ENCODE assay signal across 16 mouse cellular contexts in genomic region chr12:36793799-36794198, GRCm38 (mm10).
DNase-seq lines count a peak whose midpoint lies in the region; ATAC-seq and TF ChIP-seq lines count a peak whose summit lies in the region.
"Had no signal": no experiment of that assay in that cellular context is flagged by ENCODE, and none has a peak within 500 bp of the region (broad histone marks: within the 10 kb centered on the region; RNA-seq: fewer than 3 reads in every experiment).

No protein-coding gene starts in this region.

- H3K36me3 ChIP-seq in midbrain, postnatal 0 days (ENCODE audit: insufficient read depth, low read length): no peaks in the 10 kb centered on the region
- no peaks in the 10 kb centered on the region for H3K36me3 ChIP-seq in midbrain, embryonic 16.5 days (ENCODE audit: control insufficient read depth, insufficient read depth, low read length)
- no peaks in the 10 kb centered on the region for H3K36me3 ChIP-seq in neural tube, embryonic 11.5 days (ENCODE audit: control insufficient read depth, insufficient read depth, low read length)
- no peaks in the 10 kb centered on the region for H3K36me3 ChIP-seq in thymus, adult 2 months (ENCODE audit: control insufficient read depth, insufficient read depth, low read length)

- H3K9ac ChIP-seq in midbrain, postnatal 0 days (replicated peaks; ENCODE audit: low read length, poor library complexity, severe bottlenecking): no peak overlapping the region
- H3K9ac ChIP-seq in midbrain, embryonic 16.5 days (ENCODE audit: low read depth, low read length): no peak overlapping the region
- no peak overlapping the region for H3K9ac ChIP-seq in neural tube, embryonic 11.5 days (ENCODE audit: low read length)
- H3K9ac ChIP-seq: lung, embryonic 14.5 days had no signal

- H3K27ac ChIP-seq in midbrain, postnatal 0 days (ENCODE audit: low read depth, low read length): no peak overlapping the region
- H3K27ac ChIP-seq in midbrain, embryonic 16.5 days (ENCODE audit: low read length): no peak overlapping the region
- no peak overlapping the region for H3K27ac ChIP-seq in neural tube, embryonic 11.5 days (ENCODE audit: low read depth, low read length)
- H3K27ac ChIP-seq in thymus, adult 2 months (ENCODE audit: control insufficient read depth, insufficient read depth, low read length): no peak overlapping the region
- H3K27ac ChIP-seq: gastrocnemius, adult 2 months; stomach, postnatal 0 days had no signal

- no peaks in the 10 kb centered on the region for H3K4me1 ChIP-seq in midbrain, postnatal 0 days (ENCODE audit: insufficient read depth, low read length)
- no peaks in the 10 kb centered on the region for H3K4me1 ChIP-seq in midbrain, embryonic 16.5 days (ENCODE audit: control insufficient read depth, insufficient read depth, low read length)
- no peaks in the 10 kb centered on the region for H3K4me1 ChIP-seq in neural tube, embryonic 11.5 days (ENCODE audit: control insufficient read depth, insufficient read depth, low read length)
- no peaks in the 10 kb centered on the region; the same call in 1 of the 2 replicates for H3K4me1 ChIP-seq in thymus, adult 2 months (replicated peaks; ENCODE audit: control insufficient read depth, insufficient read depth, low read length)

- no peaks in the 10 kb centered on the region for H3K27me3 ChIP-seq in midbrain, postnatal 0 days (ENCODE audit: insufficient read depth, low read length)
- H3K27me3 ChIP-seq in midbrain, embryonic 16.5 days (ENCODE audit: control insufficient read depth, insufficient read depth, low read depth, low read length): no peaks in the 10 kb centered on the region
- H3K27me3 ChIP-seq in neural tube, embryonic 11.5 days (ENCODE audit: control insufficient read depth, insufficient read depth, low read length): peaks cover 19% of the 10 kb centered on the region
- no peaks in the 10 kb centered on the region for H3K27me3 ChIP-seq in thymus, adult 2 months (ENCODE audit: control insufficient read depth, insufficient read depth, low read length)

- ATAC-seq in midbrain, postnatal 0 days (ENCODE audit: low FRiP score): no peak
- ATAC-seq in midbrain, embryonic 16.5 days: no peak
- peak; percentile 82 for ATAC-seq in neural tube, embryonic 11.5 days (ENCODE audit: insufficient read depth, low FRiP score, low TSS enrichment)

- H3K4me2 ChIP-seq in midbrain, postnatal 0 days (ENCODE audit: low read depth, low read length, poor library complexity, severe bottlenecking): no peak overlapping the region
- H3K4me2 ChIP-seq in midbrain, embryonic 16.5 days (ENCODE audit: low read length): no peak overlapping the region
- no peak overlapping the region for H3K4me2 ChIP-seq in neural tube, embryonic 11.5 days (ENCODE audit: low read depth)
- H3K4me2 ChIP-seq: lung, embryonic 14.5 days had no signal

- WGBS in midbrain, postnatal 0 days: 48% methylated on average over 2 of the region's 2 CpGs
- WGBS in midbrain, embryonic 16.5 days: 30% methylated on average over 2 of the region's 2 CpGs
- 4% methylated on average over 2 of the region's 2 CpGs for WGBS in neural tube, embryonic 11.5 days
- WGBS in thymus, adult 2 months: 93% methylated on average over 2 of the region's 2 CpGs

- TF ChIP-seq POLR2A in thymus, adult 2 months (IDR thresholded peaks at IDR 0.05; ENCODE audit: control insufficient read depth, extremely low read depth, insufficient read depth, low read length, poor library complexity): no peak

- no peaks in the 10 kb centered on the region for H3K9me3 ChIP-seq in midbrain, postnatal 0 days (ENCODE audit: low read length)
- no peaks in the 10 kb centered on the region for H3K9me3 ChIP-seq in midbrain, embryonic 16.5 days (replicated peaks; ENCODE audit: control insufficient read depth, low read length, poor library complexity, severe bottlenecking)
- no peaks in the 10 kb centered on the region for H3K9me3 ChIP-seq in neural tube, embryonic 11.5 days (ENCODE audit: control insufficient read depth, low read length)

- TF ChIP-seq CTCF in midbrain, postnatal 0 days (IDR thresholded peaks at IDR 0.05): no peak
- TF ChIP-seq CTCF in thymus, adult 2 months (IDR thresholded peaks at IDR 0.05; ENCODE audit: borderline replicate concordance, control insufficient read depth, extremely low read depth, insufficient read depth, low read length, poor library complexity): no peak

- H3K4me3 ChIP-seq in midbrain, postnatal 0 days (ENCODE audit: low read depth, low read length): no peak overlapping the region
- no peak overlapping the region for H3K4me3 ChIP-seq in midbrain, embryonic 16.5 days (ENCODE audit: low read depth, low read length)
- no peak overlapping the region for H3K4me3 ChIP-seq in neural tube, embryonic 11.5 days (ENCODE audit: low read depth, low read length)
- H3K4me3 ChIP-seq in thymus, adult 2 months (ENCODE audit: control insufficient read depth, insufficient read depth, low read length): no peak overlapping the region
- H3K4me3 ChIP-seq: erythroblast, embryonic 14.5 days; gastrocnemius, adult 2 months had no signal

- peak; percentile 1 for DNase-seq in midbrain, postnatal 0 days (ENCODE audit: low spot score)
- DNase-seq in forelimb bud, embryonic 11.5 days (ENCODE audit: low read depth, low spot score): peak; percentile 94
- peak; percentile 33 for DNase-seq in neural tube, embryonic 11.5 days (ENCODE audit: low spot score)
- DNase-seq in right cerebral cortex, postnatal 14 days: no peak
- no peak for DNase-seq in thymus, adult 2 months
- no peak for DNase-seq in kidney, adult 8-10 months
- DNase-seq: adrenal gland, postnatal 25 days; cerebellum, postnatal 25 days; gastrocnemius, adult 2 months; heart, adult 18-20 months; left cerebral cortex, postnatal 4 days; lung, embryonic 14.5 days; thymus, postnatal 4 days had no signal

Comparison
In these comparisons a context has a peak if more than half of its experiments do, and no peak if none do; other contexts are left out.
1. DNase-seq: peak in midbrain, postnatal 0 days (single experiment), forelimb bud, embryonic 11.5 days (single experiment) and neural tube, embryonic 11.5 days (single experiment); none in right cerebral cortex, postnatal 14 days (single experiment), thymus, adult 2 months (single experiment) and kidney, adult 8-10 months (0 of 2).